Mouse (Mus musculus) MEL-GATA-1-ER (cell line): ENCODE data around the gene Rd3l.

ENCODE experiments used
- DNase-seq: peaks from one replicate; pipeline ENCODE4 v3.0.0-alpha.2; 2012; ENCODE audit warnings: low read depth; ENCODE audit errors: extremely low read depth

Gene Rd3l

DNA sequence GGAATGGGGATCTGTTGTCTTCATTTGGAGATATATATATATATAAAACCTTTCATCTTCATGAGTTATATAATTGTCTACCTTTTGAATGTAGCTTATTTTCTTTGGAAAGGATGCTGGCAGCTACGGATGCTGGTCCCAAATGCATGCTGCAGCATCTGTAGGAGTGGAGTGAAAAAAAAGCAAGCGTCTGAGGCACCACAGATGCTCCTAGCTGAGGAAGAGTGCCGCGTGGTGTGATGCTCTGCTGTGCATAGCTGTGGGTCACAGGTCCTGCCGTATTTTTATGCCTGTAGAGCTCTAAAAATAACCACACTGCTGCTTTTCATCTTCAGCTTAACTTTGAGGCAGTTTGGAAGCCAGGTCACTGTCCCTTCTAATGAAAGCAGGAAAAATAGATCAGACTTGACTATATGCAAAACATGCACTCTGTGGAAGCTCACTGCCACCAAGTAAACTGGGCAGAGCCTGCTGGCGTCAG is at the start of gene Rd3l:
Rd3l (minus strand) TSS at position 431 of the 481 bp plus-strand sequence.
- no peak for DNase-seq

DNA sequence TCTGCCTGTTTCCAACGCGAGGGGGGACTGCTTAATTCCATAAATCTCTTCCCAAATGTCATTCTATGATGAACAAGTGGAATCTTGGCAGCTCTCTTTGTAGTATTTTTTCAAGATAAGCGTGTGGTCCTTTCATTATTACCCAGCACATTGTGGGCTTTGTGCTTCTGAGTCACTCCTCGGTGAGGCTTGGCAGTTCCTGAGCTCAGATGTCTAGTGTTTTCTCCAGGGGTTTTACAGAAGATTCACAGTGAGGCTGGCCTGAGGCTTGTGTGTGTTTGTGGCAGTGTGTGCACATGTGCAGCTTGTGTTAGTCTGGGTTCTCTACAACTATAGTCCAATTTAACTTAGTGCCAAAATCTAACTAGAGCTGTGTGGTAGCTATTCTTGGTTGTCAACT is 46.3 kb upstream of the Rd3l start:
- no peak for DNase-seq

DNA sequence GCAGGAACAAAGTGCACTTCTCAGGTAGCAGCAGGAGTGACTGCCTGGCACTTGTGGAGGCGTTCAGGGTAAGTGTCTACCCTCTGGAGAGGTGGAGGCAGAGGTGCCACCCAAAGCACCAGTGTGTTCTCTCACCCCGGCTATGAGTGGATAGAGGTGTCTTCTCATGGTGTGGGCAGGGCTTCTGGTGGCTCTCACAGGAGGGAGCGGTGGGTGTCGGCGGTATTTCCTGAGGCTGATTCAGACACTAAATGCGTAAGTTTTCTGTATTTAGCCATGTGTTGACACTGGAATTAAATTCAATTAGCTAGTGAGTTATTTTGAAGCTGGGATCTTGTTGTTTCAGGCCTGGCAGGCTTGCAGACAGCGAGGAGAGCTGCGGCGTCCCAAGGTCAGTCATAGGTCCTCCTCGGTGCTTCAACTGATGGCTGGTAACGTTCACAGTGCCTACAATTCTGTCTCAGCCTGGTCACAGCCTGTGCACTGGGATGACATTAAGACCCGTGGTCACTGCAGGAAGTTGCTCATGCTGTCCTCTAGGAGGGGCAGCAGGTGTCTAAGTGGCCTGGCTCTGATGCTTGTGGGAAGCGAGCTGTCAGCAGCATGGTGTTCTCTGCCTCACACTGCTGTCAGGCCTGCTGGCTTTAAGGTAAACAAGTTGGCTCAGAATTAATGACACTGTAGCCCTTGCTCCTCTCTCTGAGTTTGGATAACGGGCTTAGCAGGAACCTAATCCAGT is 45.0 kb upstream of the Rd3l start:
- no peak for DNase-seq

DNA sequence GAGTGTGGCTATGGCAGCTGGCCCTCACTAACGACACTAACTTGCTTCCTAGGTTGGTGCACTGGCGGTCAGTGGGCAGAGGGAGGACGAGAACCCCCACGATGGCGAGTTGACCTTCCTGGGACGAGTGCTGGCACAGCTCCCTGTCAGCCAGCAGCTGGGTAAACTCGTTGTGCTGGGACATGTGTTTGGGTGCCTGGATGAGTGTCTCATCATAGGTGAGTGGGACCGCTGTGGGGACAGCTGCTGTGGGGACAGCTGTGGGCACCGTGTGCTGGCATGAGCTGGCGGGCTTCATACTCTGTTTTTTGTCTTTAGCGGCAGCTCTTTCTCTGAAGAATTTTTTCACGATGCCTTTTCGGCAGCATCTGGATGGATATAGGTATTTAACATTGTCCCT is 44.3 kb upstream of the Rd3l start:
- DNase-seq, result no peak

DNA sequence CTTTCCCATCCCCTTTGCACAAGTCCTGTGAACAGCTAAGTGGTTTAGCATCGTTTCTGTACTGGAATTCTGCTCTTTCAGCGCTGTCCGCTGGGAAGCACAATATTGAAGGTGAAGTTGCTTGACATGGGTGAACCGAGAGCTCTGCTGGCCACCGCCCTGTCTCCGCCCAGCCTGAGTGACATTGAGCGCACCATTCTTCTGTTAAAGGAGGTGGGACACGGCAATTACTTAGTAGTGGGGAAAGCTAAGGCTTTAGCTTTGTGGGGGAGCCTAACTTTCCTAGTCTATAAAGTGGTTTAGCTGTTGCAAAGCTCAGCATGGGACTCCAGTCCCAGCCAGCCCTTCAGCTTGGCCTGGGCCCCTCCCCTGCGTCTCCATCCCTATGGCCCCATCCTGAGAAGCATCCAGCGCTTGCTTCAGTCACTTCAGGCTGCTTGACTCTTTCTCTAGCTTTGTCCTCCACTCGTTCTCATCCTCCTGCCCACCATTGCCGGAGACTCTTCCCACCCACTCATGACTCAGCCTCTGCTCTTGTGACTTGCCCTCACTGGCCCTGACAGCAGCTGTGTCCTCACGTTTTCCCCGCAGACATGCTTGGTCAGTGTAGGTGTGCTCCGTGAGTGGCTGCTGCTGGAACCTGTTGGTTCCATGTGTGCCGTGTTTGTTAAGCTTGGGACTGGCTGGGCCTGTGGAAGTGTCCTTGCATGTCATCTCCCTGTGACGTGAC is 43.6 kb upstream of the Rd3l start:
- no peak for DNase-seq

DNA sequence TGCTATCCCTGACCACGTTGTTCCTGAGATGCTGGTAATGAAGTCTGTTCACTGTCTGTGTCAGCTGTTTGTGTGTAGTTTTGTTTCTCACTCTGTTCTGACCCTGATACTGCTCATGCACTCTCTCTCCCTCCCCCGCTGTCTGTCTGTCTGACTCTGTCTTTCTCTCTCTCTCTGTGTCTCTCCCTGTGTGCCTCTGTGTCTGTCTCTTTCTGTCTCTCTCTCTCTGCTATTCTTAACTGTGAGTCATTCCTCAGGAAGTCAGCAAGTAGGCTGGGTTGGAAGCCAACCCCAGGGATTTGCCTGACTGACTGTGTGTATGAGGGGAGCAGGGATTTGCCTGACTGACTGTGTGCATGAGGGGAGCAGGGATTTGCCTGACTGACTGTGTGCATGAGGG is 42.2 kb upstream of the Rd3l start:
- DNase-seq, result no peak

DNA sequence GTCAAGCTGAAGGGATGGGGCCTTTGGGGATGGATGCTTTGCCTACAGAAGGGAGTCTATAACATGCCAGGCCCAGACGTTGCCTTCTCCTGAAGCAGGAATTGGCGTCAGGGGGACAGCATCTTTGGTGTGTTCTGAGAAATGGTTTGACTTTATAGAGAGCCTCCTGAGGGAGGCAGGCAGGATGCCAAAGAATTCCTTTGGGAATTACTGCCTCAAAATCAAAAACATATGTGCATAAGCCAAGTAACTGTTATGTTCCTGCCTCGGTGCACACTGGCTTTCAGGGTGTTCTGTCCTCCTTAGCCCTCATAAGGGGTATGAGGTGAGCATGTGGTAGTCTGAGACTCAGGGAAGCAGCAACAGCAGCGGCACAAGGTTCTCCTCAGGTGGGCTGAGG is 35.2 kb upstream of the Rd3l start:
- no peak for DNase-seq

DNA sequence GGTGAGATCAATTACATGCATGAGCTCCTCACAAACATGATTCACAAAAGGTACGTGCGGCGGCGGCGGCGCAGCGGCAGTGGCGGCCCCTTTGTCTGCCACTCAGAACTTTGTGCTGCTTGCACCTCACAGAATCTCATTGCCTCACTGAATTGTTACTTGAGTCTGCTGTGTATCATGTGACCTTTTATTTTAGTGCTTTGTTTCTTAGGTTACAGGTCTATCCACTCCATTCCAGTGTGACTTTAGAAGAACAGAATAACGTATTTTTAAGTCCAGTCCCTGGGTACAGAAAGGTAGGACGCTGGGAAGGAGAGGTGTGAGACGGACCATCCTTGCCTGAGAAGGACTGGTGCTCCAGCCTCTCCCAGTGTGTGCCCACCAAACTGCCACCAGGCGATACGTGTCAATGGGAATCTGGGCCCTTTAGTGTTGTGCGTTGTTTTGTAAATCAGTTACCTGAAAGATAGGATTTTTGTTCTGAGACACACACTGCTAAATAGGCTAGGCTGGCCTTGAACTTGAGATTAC is 32.2 kb upstream of the Rd3l start:
- DNase-seq, result no peak

DNA sequence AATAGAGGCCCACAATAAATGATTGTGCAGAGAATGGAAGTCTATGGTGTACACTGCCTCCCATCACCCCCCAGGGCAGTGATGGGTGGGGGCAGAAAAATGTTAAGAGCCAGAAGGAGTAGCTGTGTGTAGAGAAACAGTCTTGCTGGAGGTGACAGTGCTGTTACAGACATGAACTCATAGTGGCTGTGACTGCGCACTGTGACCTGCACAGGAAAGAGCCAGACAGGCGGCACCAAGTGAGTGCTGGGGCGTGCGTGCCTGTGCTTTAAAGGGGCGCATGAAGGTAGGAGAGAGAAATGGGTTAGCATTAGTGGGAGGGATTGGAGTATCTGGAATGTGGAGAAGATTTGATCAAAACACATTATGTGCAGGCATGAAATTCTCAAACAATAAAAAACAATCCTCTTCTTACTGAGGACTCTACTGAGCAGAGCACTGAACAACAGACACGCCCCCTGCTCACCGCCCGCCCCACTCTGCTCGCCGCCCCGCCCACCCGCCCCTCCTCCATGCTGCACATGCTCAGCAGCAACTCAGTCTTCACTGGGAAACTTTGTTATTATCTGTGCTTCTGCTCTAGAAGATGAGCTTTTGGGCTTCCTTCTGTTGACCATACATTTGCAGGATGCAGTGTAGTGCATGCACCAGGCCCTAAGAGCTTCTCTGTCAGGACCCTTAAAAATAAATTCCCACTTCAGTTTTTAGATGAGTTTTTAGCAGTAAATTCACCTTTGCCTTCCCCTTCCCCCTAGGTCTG is 31.6 kb upstream of the Rd3l start:
- no peak for DNase-seq

DNA sequence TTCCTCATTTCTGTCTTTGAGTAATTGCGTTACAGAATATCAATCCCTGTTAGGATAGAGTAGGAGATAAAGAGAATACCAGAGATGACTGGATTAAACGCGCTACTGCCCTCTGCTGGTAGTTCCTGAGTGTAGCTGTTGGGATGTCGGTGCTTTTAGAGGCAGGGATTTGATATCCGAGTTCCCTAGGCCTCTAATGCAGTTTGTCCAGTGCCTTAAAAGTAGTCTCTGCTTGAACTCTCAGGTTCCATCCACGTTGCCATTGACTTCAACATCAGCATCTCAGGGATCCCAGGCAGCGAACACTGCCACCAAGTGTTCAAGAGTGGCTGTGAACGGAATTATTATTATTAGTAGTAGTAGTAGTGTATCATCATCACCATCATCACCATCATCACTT is 20.1 kb upstream of the Rd3l start:
- no peak for DNase-seq

DNA sequence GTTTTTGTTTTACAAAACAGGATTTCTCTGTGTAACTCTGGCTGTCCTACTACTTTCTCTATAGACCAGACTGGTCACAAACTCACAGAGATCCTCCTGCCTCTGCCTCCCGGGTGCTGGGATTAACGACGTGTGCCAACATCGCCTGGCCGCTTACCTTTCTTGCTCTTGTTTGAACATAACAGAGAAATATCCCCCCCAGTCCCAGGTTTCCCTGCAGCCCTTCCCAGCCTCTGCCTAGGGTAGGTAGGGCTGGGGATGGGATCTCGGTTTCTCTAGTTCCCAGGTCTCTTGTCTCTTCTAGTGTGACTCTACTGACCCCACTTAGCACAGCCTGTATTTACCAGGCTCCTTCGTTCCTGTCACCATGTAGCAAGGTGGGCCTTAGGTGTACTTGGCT is 18.6 kb upstream of the Rd3l start:
- DNase-seq, result no peak

DNA sequence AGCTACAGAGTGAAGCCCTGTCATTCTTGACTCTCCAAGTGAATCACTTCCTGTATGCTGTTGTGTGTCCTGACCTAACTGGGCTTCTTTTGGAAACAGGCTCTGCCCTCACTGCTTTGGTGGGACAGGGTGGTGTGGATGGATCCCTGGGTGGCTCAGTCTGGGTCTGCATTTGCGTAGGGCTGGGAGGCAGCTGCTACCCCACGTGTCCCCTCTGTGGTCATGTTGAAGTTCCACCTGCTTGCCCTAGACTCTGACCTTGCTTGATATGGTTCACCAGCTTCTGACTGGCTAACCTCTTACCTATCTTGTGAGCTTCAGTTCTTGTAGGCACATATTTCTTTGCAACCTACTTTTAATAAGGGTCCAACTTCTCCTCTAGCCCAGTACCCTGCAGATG is 14.0 kb upstream of the Rd3l start:
- DNase-seq, result no peak

DNA sequence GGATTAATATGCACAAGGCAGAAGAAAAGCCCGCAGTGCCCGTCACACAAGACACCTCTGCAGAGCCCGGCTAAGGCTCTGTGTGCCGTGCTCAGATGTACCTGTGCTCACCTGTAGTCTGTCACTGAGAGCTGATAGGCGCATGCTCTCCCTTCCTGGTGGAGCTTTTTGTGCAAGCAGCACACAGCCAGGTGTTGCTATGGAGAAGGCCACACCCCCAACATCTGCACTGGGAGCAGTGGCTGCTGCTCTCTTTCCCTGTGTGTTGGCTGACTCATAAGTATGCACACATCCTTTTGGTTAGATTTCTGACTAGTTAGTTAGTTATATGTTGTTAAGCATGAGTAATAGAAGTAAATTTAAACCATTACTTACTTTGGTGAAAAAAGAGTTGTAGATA is 11.5 kb upstream of the Rd3l start:
- DNase-seq, result no peak

DNA sequence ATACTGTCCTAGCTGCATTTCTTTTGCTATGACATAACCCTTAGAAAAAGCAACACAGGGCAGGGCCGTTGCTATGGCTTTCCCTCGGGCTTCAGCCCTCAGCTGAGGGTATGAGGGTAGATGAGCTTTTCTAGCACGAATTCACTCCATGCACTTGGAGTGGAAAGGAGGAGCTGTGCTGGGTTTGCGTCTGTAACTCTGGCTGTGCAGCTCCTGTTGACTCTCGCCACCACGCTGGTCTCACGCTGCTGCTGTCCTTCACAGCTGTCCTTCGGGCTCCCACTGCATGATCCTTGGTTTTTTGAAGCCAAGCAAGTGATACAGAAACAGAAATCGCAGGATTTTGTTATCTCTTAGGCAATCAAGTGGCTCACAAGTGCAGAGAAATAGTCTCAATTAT is 5.6 kb upstream of the Rd3l start:
- DNase-seq, result no peak

DNA sequence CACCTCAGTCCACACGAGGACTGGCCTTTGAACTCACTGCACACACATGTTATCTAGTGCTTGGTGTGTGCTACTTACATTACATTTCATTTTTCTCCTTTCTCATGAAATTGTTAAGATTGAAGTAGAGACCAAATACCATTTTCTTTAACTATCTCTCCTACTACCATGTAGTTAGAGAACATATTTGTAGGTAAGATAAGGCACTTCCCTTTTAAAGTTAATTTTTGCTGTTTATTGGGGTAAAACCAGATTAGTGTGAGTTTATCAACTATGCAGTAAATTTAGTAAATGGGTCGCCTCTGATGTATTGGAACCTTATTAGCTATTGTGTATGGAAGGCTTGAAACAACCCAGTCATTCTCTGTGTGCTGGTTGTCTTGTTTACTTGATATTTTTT is 2.0 kb upstream of the Rd3l start:
- DNase-seq, result no peak

DNA sequence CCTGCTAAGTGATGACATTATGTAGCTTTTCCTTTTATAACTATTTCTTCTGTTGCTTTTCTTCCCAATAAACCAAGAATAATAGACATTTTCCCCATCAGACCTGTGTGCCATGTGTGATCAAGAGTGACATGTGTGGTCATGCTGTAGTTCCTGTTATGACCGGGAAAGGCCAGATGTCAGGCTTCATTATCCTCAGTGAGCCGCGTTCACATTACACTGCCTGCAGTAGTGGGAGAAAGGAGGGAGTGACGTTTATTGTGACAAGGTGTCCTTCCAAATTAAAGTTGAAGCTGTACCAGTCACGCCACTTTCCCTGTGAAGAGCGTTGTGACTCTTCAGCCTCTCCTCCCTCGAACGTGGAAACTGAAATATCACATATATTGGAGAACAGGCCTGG is 714 bp upstream of the Rd3l start:
- DNase-seq, result no peak

DNA sequence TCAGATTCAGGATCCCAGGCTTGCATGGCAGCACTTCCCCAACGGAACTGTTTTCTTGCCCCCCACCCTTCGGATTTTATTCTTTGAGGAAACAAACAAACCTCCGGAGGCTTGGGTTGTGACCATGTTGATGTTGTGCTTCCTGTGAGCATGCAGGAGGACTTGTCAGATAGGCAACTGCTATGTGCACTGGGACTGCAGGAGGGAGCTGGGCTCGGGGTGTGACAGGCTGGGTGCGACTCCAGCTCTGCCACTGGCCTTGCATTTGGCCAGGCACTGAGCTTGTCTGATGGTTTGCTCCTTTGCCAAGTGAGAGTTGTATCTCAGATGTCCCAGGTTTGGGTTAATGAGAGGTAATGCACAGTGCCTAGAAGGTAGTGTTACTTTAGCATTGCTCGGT is 2.8 kb downstream of the Rd3l start:
- no peak for DNase-seq

DNA sequence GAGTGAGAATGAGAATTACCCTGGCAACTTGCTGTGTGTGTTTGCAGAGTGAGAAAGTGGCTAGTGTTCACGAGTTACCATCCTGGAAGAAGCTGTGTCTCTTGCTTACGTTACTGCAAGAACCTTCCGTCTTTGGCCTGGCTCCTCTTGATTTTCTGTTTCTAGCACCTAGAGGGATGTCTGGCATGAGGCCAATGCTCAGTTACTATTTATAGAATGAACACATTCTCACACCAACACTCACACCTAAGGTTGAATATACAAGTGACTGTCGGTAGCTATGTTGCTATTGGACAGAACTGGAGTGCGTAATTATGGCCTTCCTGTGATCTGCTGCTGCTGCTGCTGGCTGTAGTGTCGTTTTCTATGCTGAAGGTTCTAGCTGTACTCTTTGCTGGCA is 4.0 kb downstream of the Rd3l start:
- DNase-seq, result no peak

DNA sequence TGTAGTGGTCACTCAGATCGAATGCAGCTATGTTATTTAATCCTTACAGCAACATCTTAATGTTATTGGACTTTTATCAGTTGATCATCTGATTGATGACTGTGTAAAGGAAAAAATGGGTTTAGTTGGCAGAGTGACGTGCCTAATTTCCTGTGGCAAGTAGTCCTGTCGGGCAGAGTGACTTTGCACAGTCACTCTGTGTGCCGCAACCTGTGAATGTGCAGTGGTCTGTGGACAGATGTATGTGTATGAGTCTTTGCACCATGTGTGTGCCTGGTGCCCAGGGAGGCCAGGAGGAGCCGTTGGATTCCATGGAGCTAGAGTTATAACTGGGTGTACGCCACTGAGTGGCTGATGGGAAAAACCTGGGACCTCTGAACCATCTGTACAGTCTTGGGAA is 6.5 kb downstream of the Rd3l start:
- no peak for DNase-seq

DNA sequence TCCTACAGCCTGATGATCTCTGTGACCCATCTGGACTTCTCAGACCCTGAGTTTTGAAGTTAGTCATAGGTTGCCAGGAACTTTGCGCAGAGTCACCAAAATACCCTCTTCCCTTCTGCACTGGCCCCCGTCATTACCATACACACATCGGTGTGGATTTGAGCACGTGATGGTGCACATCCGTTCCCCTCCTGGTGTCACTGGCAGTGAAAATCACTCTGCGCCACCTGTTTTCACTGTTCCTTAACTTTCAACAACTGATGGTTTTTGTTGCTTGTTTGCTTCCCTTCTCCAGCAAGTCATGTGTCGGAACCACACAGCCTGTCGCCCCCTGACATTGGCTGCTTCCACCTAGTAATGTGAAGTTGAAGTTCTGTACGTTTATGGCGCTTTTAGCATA is 8.6 kb downstream of the Rd3l start:
- DNase-seq, result no peak

DNA sequence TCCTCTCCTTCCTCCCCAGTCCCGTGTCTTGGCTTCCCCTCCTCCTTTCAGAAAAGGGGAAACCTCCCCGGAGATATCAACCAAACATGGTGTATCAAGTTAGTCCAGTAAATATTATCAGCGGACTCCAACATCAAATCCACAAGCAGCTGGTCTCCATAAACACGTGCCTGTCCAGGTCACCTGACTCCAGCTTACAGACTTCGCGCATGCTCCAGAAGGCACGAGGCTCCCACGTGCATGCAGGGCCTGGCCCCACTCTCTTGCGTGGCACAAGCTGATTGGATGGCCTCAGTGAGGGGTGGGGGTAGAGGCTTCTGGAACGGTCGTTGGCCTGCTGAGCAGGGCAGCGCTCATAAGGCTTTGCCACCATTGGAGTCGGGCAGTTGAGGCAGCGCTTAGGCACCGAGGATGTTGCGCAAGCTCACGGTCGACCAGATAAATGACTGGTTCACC is 9.9 kb downstream of the Rd3l start, which contains the start of gene Tdrd9:
Tdrd9 (plus strand) TSS at position 329 of the 456 bp plus-strand sequence.
- DNase-seq, result peak; percentile 86

DNA sequence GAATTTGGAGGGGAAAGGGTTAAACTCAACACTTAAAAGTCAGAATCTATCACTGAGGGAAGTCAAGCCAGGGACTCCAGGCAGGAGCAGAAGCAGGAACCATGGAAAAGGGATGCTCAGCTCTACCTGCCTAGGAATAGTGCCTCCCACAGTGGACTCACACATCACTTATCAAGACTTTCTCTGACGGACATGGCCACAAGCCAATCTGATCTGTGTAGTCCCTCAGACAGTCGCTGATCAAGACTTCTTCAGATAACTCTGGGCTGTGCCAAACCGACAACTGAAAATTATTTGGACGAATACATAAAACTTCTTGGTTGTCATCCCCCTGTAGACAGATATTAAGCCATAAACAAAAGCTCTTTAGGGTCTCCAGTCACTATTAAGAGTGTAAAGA is 11.0 kb downstream of the Rd3l start:
- DNase-seq, result no peak
